Mouse (Mus musculus): ENCODE measurements at regions not wholly inside any gene's neighbourhood (a gene's known extent, or its start where the extent isn't known, plus 50 kb on each side); places are given as distances from the start of the nearest gene placed in this dataset.
A peak's percentile ranks its signal among the peaks of the same experiment; 100 is the strongest.

- peak; percentile 29 for DNase-seq (ENCODE audit: inconsistent ontology term)
These were observed 112.0 kb upstream of the Paqr3 start for GRCm38 (mm10) chr5:97223238-97223857.

DNA sequence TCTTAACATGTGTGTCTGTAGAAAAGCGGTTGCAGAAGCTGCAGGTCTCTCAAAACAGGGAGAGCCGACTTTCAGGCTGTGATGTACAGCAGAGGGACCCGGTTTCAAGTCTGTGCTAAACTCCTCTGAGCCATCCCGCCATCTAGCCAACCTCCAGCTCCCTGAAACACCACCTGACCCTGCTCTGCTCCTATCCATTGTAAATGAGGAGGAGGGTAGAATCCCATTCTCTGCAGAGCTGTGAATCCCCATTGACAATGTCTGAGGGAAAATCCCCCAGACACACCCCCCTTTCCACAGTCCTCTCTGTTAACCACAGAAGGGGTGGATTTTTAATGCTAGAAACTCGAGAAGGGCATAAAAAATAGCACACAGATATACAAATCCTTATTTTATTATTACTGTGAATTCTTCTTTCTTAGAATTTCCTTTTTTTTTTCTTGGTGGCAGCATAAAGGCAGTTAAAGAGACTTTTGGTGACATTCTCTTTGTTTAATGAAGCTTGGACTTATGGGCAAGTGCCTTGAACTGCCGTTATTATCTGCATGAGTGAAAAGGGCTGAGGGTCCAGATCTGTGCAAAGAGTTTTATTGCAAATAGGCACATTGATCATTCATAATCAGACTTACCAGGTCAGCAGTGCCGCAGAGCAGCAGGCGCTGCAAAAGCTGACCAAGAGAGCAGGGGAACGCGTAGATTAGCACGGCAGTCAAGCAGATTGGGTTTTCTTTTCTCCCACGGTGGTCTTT lies 111.3 kb upstream of the Paqr3 start:
- DNase-seq (ENCODE audit: inconsistent ontology term) = peak; percentile 31

DNA sequence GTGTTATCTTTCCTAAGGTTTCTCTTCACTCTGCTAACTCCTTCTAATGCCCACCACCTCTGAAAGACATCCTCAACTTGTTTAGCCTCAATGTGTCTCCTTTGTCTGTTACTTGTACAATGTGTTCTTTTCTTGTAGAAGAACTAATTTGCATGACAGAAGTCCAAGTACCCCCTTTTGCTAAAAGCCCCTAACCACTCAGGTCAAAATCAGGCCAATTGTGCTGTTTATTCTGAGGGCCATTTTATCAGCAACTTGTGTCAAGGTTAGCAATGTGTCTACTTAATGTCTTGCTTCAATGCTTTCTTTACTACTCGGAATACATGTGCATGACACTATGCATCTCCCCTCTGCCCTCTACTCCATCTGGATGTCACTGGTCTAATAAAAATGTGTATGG lies 107.3 kb upstream of the Paqr3 start:
- no peak for DNase-seq (ENCODE audit: inconsistent ontology term)

DNA sequence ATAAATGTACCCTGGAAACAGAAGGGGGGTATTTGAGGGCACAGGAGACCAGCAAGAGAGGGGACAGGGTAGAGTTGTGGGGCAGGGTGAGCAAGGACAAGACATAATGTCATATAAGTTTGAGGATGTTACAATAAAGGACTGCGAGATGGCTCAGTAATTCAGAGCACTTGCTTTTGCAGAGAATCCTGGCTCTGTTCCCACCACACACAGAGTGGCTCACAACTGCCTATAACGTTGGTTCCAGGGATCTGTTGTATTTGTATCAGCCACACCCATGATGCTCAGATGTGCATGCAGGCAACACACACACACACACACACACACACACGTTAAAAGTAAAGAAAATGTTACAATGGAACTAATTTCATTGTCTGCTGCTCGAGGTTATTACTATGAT lies 94.2 kb upstream of the Paqr3 start:
- DNase-seq (ENCODE audit: inconsistent ontology term) = no peak

GRCm38 (mm10) chr5:97204337-97204736 lies 92.9 kb upstream of the Paqr3 start:
- no peak for DNase-seq (ENCODE audit: inconsistent ontology term)

DNA sequence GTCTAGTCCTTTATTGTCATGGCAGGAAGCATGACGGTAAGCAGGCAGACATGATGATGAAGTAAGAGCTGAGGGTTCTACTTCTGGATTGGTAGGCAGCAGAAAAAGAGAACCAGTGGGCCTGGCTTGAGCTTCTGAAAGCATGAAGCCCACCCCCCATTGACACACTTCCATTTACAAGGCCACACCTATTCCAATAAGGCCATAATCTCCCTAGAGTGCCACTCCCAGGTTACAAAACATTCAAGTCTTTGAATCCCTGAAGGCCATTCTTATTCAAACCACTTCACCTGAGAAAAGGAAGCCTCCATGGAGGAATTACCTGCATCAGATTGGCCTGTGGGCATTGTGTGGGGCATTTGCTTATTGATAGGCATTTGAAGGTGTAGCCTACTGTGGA lies 92.2 kb upstream of the Paqr3 start:
- no peak for DNase-seq (ENCODE audit: inconsistent ontology term)

DNA sequence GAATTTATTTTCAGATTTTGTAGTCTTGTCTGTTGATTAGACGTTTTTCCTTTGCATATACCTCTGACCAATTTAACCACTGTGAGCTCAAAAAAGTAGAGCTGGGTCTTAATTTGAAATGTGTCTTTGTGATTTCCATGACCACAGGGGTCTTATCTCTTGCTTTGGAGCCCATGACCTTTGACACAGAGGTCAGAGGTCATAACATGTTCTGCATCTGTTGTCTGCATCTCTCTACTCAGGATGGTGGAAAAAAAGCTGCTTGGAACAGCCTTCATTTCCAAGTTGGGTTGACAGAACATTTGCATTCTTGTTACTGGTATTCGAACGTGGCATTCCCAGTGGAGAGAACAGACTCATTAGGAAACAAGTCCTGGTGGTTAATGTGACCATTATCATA lies 91.2 kb upstream of the Paqr3 start:
- DNase-seq (ENCODE audit: inconsistent ontology term) = no peak

GRCm38 (mm10) chr5:97200655-97201054 lies 89.3 kb upstream of the Paqr3 start:
- no peak for DNase-seq (ENCODE audit: inconsistent ontology term)

DNA sequence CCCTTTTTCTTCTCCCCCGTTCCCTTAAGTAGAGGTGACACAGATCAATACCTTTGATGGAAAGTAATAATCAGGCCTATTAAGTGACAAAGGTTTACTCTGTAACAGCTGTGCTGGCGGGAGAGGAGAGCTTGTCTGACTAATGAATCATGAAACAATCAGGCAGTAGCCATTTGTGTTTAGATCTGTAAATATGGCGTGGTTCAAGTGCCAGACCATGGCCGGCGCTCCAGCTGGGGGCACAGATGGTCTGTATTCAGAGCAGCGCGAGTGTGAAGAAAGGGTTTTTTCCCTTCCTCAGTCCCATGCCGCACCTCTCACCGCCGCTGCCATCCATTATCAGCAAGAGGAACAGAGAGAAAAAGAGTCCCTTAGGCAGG lies 83.9 kb upstream of the Paqr3 start:
- DNase-seq (ENCODE audit: inconsistent ontology term) = no peak

GRCm38 (mm10) chr5:97194656-97195280 lies 83.4 kb upstream of the Paqr3 start:
- peak; percentile 92 for DNase-seq (ENCODE audit: inconsistent ontology term)

DNA sequence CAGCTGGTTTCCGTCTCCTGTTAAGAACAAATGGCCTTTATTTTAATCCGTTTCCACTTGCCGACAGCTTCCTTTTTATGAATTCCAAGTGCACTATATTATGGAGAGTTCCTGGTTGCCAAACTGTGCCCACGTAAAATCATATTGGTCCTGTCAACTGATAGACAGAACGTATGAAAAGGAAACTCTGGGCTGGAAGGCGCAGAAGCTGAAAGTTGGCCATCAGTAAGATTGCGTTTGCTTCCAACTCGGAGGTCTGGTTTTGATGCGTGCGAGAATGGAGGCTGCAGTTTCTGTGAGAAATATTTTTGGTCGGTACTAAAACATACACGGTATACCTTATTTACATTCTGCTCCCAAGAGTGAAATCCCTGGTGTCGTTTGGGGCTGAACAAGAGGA lies 81.3 kb upstream of the Paqr3 start:
- no peak for DNase-seq (ENCODE audit: inconsistent ontology term)

GRCm38 (mm10) chr5:97190695-97191094 lies 79.3 kb upstream of the Paqr3 start:
- DNase-seq (ENCODE audit: inconsistent ontology term) = no peak

GRCm38 (mm10) chr5:97184512-97184911 lies 73.1 kb upstream of the Paqr3 start:
- no peak for DNase-seq (ENCODE audit: inconsistent ontology term)

- DNase-seq (ENCODE audit: inconsistent ontology term) = no peak
These were observed 69.9 kb upstream of the Paqr3 start for GRCm38 (mm10) chr5:97181249-97181648.

DNA sequence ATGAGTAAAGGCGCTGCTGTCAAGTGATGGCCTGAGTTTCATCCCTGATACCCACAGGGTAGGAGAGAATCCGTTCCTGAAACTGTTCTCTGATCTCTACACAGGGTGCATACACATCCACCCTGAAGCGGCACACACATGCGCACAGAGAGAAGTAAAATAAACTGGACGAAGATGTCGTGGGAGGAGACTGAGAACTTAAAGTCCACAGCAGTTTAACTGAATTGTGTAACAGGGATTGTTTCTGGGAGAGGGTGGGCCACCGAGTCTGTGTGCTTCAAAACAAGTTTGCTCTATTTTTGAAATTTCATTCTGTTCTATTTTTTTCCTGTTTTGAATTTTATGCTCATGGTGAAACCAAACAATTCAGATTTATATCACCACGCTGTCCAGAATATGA lies 63.0 kb upstream of the Paqr3 start:
- DNase-seq (ENCODE audit: inconsistent ontology term) = no peak

GRCm38 (mm10) chr5:97167401-97168249 lies 56.2 kb upstream of the Paqr3 start:
- DNase-seq (ENCODE audit: inconsistent ontology term) = no peak

GRCm38 (mm10) chr5:97166128-97166883 lies 54.9 kb upstream of the Paqr3 start:
- DNase-seq (ENCODE audit: inconsistent ontology term) = peak; percentile 27

Data from Muller cell, postnatal 12 days (primary cell).